Mouse (Mus musculus) liver, embryonic 14 days (tissue): ENCODE results near the gene Trim28. TPM values are rescaled to one million over a fixed set of nuclear protein-coding genes. Genes with fewer than 3 reads are reported as not detected.

Experiments
- polyA plus RNA-seq: library from polyadenylated mRNA; depleted of rRNA; stranded (reverse); fragments of >200 nt; gene quantifications from 2 replicates; pipeline ENCODE4 v1.2.3, GENCODE M21; 2012; rRNA removed

The Trim28 gene
- 116 and 134 TPM in 2 replicates for polyA plus RNA-seq

GRCm38 (mm10) chr7:12998851-12999250 lies at the start of gene Trim28:
Trim28 (plus strand) TSS chr7:12999114.

GRCm38 (mm10) chr7:12965678-12966091 lies 33.2 kb upstream of the Trim28 start, which contains the start of gene Zfp324:
Zfp324 (plus strand) TSS chr7:12965838.

GRCm38 (mm10) chr7:12977682-12978389 lies 21.1 kb upstream of the Trim28 start, which contains the start of gene Zfp446:
Zfp446 (plus strand) TSS chr7:12977848.

GRCm38 (mm10) chr7:12998053-12998452 lies 861 bp upstream of the Trim28 start, which contains the start of gene Slc27a5:
Slc27a5 (minus strand) TSS chr7:12998192.

DNA sequence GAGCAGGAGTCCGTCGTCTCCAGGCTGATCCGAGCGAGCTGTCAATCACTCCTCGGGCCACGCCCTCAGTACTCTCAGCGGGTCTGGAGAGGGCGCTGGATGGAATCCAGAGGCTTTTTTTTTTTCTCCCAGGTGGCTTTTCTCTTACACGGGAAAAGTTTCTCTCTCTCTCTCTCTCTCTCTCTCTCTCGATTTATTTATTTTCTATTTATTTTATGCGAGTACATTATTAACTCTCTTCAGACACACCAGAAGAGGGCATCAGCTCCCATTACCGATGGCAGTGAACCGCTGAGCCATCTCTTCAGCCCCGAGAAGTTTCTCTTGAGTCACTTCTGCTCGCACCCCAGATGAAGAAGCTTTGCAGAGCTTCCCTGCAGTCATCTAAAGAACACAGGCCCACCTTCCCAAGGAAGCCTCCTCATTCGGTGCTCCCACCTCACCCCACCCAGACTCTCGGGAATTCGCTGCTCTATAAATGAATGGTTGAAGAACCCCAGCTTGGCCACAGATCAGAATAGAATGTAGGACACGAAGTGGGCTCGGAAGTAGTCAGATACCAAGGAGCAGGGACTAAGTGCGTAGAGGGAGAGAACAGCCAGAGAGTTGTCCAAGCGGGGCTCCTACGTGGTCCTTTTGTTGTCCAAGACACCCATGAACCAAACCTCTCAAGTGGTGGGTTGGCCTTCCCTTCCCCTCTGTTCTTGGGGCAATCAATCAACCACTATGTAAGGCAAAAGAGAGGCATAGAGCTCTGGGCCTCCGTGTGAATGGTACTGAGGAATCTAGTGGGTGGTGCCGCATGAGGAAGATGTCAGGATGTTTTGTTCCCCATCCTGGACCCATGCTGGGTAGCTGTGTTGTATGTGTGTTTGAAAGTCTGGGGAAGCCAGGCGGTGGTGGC lies 11.3 kb downstream of the Trim28 start, which contains the start of gene Zbtb45:
Gene Zbtb45, minus strand, starts transcription at position 30 of the 904 bp plus-strand sequence.

DNA sequence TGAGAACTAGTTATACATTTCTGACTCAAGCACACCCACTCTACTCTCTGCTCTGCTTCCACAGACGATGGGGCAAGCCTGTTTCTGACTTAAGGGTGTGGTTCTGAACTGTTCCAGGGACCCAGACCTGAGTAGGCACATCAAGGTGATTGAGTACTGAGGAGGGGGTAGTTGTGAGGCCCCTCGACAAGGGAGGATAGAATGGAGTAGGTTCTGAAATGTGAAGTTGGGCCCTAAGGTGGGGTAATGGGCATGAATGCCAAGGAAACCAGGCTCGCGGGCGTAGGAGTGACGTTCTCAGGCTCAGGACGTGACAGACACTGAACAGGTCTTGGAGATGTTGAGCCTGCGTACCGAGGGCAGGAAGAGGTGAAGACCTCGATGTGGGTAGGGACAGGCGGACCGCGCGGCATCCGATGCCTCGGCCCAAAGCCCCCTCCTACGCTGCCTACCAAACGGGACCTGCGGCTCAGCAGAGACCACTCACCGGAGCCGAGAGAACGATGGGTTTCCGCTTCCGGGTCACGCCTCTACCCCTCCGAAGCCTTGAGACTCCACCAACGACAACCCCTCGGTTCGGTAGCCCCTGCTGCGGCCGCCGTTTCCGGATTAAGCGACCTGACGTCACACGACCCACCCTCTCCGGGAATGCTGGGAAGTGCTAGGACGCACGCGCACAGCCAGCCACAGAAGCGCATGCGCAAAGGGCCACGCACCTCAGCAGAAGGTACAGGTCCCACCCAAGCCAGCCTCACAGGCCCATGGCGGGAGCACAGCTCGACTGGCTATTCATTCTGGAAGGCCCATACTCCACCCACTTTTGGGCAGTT lies 35.4 kb downstream of the Trim28 start, which contains the start of gene Chmp2a:
Gene Chmp2a, minus strand, starts transcription at position 660 of the 830 bp plus-strand sequence.

GRCm38 (mm10) chr7:13037901-13038555 lies 39.1 kb downstream of the Trim28 start, which contains the start of gene Ube2m:
Ube2m (minus strand) TSS chr7:13038275.

GRCm38 (mm10) chr7:13054287-13055010 lies 55.5 kb downstream of the Trim28 start, which contains the start of gene Mzf1:
Mzf1 (minus strand) TSS chr7:13054764.

Other genes starting within 250 kb of the Trim28 start
- 0.37 and 0.47 TPM in 2 replicates for gene Zscan18, start 195.5 kb upstream of the Trim28 start, polyA plus RNA-seq
- 2.8 and 3.1 TPM in 2 replicates for gene Zfp329, start 180.3 kb upstream of the Trim28 start, polyA plus RNA-seq
- gene Zfp110, start 164.4 kb upstream of the Trim28 start, polyA plus RNA-seq: 3.9 and 4.9 TPM in 2 replicates
- gene Zfp128, start 117.9 kb upstream of the Trim28 start, polyA plus RNA-seq: 0.53 and 0.68 TPM in 2 replicates
- gene Zscan22, start 101.3 kb upstream of the Trim28 start, polyA plus RNA-seq: 3.1 and 3.7 TPM in 2 replicates
- 1,643 and 1,838 TPM in 2 replicates for gene Rps5, start 76.8 kb upstream of the Trim28 start, polyA plus RNA-seq
- gene Rnf225, start 71.7 kb upstream of the Trim28 start, polyA plus RNA-seq: 0.42 and 0.56 TPM in 2 replicates
- gene Zfp324, start 33.3 kb upstream of the Trim28 start, polyA plus RNA-seq: 1.6 and 1.7 TPM in 2 replicates
- 2.1 and 2.4 TPM in 2 replicates for gene Zfp446, start 21.3 kb upstream of the Trim28 start, polyA plus RNA-seq
- 4.0 and 4.9 TPM in 2 replicates for gene Slc27a5, start 922 bp upstream of the Trim28 start, polyA plus RNA-seq
- 7.9 and 10.2 TPM in 2 replicates for gene Zbtb45, start 10.9 kb downstream of the Trim28 start, polyA plus RNA-seq
- gene Chmp2a, start 35.7 kb downstream of the Trim28 start, polyA plus RNA-seq: 106 and 108 TPM in 2 replicates
- gene Ube2m, start 39.2 kb downstream of the Trim28 start, polyA plus RNA-seq: 95.1 and 109 TPM in 2 replicates
- gene Mzf1, start 55.6 kb downstream of the Trim28 start, polyA plus RNA-seq: 0.50 and 0.62 TPM in 2 replicates
- gene Vmn1r85, start 96.1 kb downstream of the Trim28 start, polyA plus RNA-seq: not detected in 2 replicates
- not detected in 2 replicates for gene Vmn1r86, start 120.8 kb downstream of the Trim28 start, polyA plus RNA-seq
- gene Vmn1r87, start 141.0 kb downstream of the Trim28 start, polyA plus RNA-seq: not detected in 2 replicates
- under 0.01 TPM in 1 of 2 replicates, not detected in the other for gene Vmn1r88, start 160.5 kb downstream of the Trim28 start, polyA plus RNA-seq
- not detected in 2 replicates for gene Vmn1r89, start 213.9 kb downstream of the Trim28 start, polyA plus RNA-seq